Mouse (Mus musculus) heart, postnatal 0 days (tissue): ENCODE measurements around the gene Xlr5b.
"Not testable (repeated sequence)": the region's sequence is repeated elsewhere in the genome, so short reads cannot be mapped to it uniquely, and the experiment has no call there.

Experiments used
- CTCF ChIP-seq: IDR thresholded peaks from 2 replicates; pipeline ENCODE4 v1.5.1; 2016; ENCODE audit warnings: antibody characterized with exemption, control low read depth, low read depth
- EP300 ChIP-seq: IDR thresholded peaks from 2 replicates; pipeline ENCODE4 v1.6.1; 2016; ENCODE audit warnings: antibody characterized with exemption, low read depth

DNA sequence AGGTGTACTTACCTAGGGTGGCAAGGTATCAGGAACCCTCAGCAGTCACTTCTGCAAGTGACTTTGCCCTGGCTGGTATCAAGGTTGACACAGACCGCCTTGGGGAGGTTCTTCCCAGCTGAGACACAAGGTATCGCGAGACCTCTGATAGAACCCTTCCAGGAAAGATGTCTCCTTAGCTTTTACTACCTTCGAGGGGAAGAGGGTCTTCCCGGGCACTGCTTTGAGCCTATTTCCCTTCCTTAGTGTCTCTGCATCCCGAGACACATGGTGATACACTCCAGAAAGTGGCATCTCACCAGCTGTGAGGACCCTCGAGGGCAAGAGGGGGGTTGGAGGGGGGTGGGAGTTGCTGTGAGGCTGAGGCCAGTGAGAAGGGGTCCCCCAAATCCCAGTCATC, 754 bp downstream of the Xlr5b start, which contains the start of gene DXBay18:
- not testable (repeated sequence) for TF ChIP-seq CTCF, EP300
